In genomic region chr11:94987341-94987740, GRCm38 (mm10) we compare ENCODE assay signal across 20 mouse cellular contexts. TPM values are rescaled to one million over a fixed set of nuclear protein-coding genes. Genes with fewer than 3 reads are reported as not detected.
A peak's percentile ranks its signal among the peaks of the same experiment; 100 is the strongest.
DNase-seq lines count a peak whose midpoint lies in the region; ATAC-seq and TF ChIP-seq lines count a peak whose summit lies in the region.
"Had no signal": no experiment of that assay in that cellular context is flagged by ENCODE, and none has a peak within 500 bp of the region (broad histone marks: within the 10 kb centered on the region; RNA-seq: fewer than 3 reads in every experiment).

No protein-coding gene starts in this region.

- no peak for TF ChIP-seq CTCF in heart, adult 2 months (IDR thresholded peaks at IDR 0.05)
- TF ChIP-seq CTCF in intestine, postnatal 0 days (IDR thresholded peaks at IDR 0.05; ENCODE audit: low read depth): no peak

- H3K27me3 ChIP-seq in heart, embryonic 15.5 days: no peaks in the 10 kb centered on the region
- no peaks in the 10 kb centered on the region for H3K27me3 ChIP-seq in heart, adult 2 months (ENCODE audit: control insufficient read depth, insufficient read depth, low read length)
- H3K27me3 ChIP-seq in embryonic facial prominence, embryonic 12.5 days: no peaks in the 10 kb centered on the region
- no peaks in the 10 kb centered on the region for H3K27me3 ChIP-seq in intestine, postnatal 0 days (replicated peaks; ENCODE audit: control insufficient read depth, insufficient read depth, low read length)
- H3K27me3 ChIP-seq: hindbrain, embryonic 12.5 days; limb, embryonic 12.5 days had no signal

- no peak overlapping the region for H3K4me3 ChIP-seq in heart, embryonic 15.5 days
- H3K4me3 ChIP-seq in heart, adult 2 months: no peak overlapping the region
- H3K4me3 ChIP-seq in embryonic facial prominence, embryonic 12.5 days: no peak overlapping the region
- H3K4me3 ChIP-seq in intestine, postnatal 0 days (ENCODE audit: low read depth, low read length): no peak overlapping the region
- H3K4me3 ChIP-seq: hindbrain, embryonic 12.5 days; limb, embryonic 12.5 days had no signal

- 62% methylated on average over 6 of the region's 6 CpGs for WGBS in heart, embryonic 15.5 days
- whole genome bisulfite sequencing in heart, adult 2 months: 33% methylated on average over 6 of the region's 6 CpGs
- WGBS in embryonic facial prominence, embryonic 12.5 days: 43% methylated on average over 6 of the region's 6 CpGs
- WGBS in intestine, postnatal 0 days: 45% methylated on average over 6 of the region's 6 CpGs

- no peaks in the 10 kb centered on the region for H3K36me3 ChIP-seq in heart, embryonic 15.5 days
- H3K36me3 ChIP-seq in heart, adult 2 months (ENCODE audit: control insufficient read depth, insufficient read depth, low read length): no peaks in the 10 kb centered on the region
- no peaks in the 10 kb centered on the region for H3K36me3 ChIP-seq in embryonic facial prominence, embryonic 12.5 days
- H3K36me3 ChIP-seq in intestine, postnatal 0 days (ENCODE audit: control insufficient read depth, insufficient read depth): no peaks in the 10 kb centered on the region
- H3K36me3 ChIP-seq: hindbrain, embryonic 12.5 days; limb, embryonic 12.5 days had no signal

- H3K9ac ChIP-seq in heart, embryonic 15.5 days: 0 out of 2 replicates have a peak overlapping the region, but pooled peaks have one; percentile 23
- no peak overlapping the region for H3K9ac ChIP-seq in heart, adult 2 months (ENCODE audit: low read depth, low read length)
- H3K9ac ChIP-seq in embryonic facial prominence, embryonic 12.5 days: no peak overlapping the region
- no peak overlapping the region for H3K9ac ChIP-seq in intestine, postnatal 0 days (ENCODE audit: low read depth, low read length)
- H3K9ac ChIP-seq: hindbrain, embryonic 12.5 days; limb, embryonic 12.5 days had no signal

- no peak for TF ChIP-seq EP300 in heart, adult 2 months (IDR thresholded peaks at IDR 0.05; ENCODE audit: insufficient read depth, low read depth, low read length)

- no peak for TF ChIP-seq POLR2A in heart, adult 2 months (IDR thresholded peaks at IDR 0.05; ENCODE audit: insufficient read depth, low read depth, low read length)

- peaks cover 3% of the 10 kb centered on the region for H3K79me2 ChIP-seq in heart, adult 2 months (replicated peaks; ENCODE audit: control insufficient read depth, insufficient read depth, low read length)

- no peak overlapping the region for H3K27ac ChIP-seq in heart, embryonic 15.5 days
- no peak overlapping the region for H3K27ac ChIP-seq in heart, adult 2 months
- peak overlapping the region; percentile 24; the same call in 1 of the 2 replicates for H3K27ac ChIP-seq in embryonic facial prominence, embryonic 12.5 days
- H3K27ac ChIP-seq in intestine, postnatal 0 days (ENCODE audit: low read depth, low read length): no peak overlapping the region
- H3K27ac ChIP-seq: hindbrain, embryonic 12.5 days; limb, embryonic 12.5 days had no signal

- intact Hi-C loops in heart, adult 2 months (cut with DNase I): no loop called here

- no peak for ATAC-seq in heart, embryonic 15.5 days (replicated peaks; ENCODE audit: insufficient number of reproducible peaks, insufficient read depth, low FRiP score, low read depth)
- no peak for ATAC-seq in embryonic facial prominence, embryonic 12.5 days (ENCODE audit: insufficient number of reproducible peaks, insufficient read depth, low FRiP score, low TSS enrichment)
- no peak for ATAC-seq in intestine, postnatal 0 days
- ATAC-seq: forebrain, embryonic 16.5 days; midbrain, embryonic 16.5 days had no signal

- peaks cover 51% of the 10 kb centered on the region for H3K4me1 ChIP-seq in heart, embryonic 15.5 days (replicated peaks)
- peaks cover 9% of the 10 kb centered on the region for H3K4me1 ChIP-seq in heart, adult 2 months (ENCODE audit: control insufficient read depth, insufficient read depth, low read length)
- H3K4me1 ChIP-seq in embryonic facial prominence, embryonic 12.5 days: peaks cover 37% of the 10 kb centered on the region
- peaks cover 6% of the 10 kb centered on the region for H3K4me1 ChIP-seq in intestine, postnatal 0 days (replicated peaks; ENCODE audit: control insufficient read depth, insufficient read depth, low read length)

- H3K4me2 ChIP-seq in heart, embryonic 15.5 days: no peak overlapping the region
- no peak overlapping the region for H3K4me2 ChIP-seq in embryonic facial prominence, embryonic 12.5 days (replicated peaks)
- no peak overlapping the region for H3K4me2 ChIP-seq in intestine, postnatal 0 days (replicated peaks; ENCODE audit: low read depth)
- H3K4me2 ChIP-seq: hindbrain, embryonic 12.5 days; limb, embryonic 12.5 days had no signal

- H3K9me3 ChIP-seq in heart, embryonic 15.5 days (replicated peaks): no peaks in the 10 kb centered on the region
- H3K9me3 ChIP-seq in embryonic facial prominence, embryonic 12.5 days: no peaks in the 10 kb centered on the region
- no peaks in the 10 kb centered on the region for H3K9me3 ChIP-seq in intestine, postnatal 0 days (ENCODE audit: control insufficient read depth)
- H3K9me3 ChIP-seq: hindbrain, embryonic 12.5 days; limb, embryonic 12.5 days had no signal

- DNase-seq in heart, adult 2 months: no peak
- peak; percentile 19 for DNase-seq in thymus, postnatal 14 days
- no peak for DNase-seq in thymus, adult 18-20 months
- DNase-seq in gastrocnemius, adult 18-20 months (ENCODE audit: low spot score): no peak
- DNase-seq in spleen, postnatal 36 days (ENCODE audit: low spot score in 2 of 2): no peak
- DNase-seq: cerebellum, adult 11 months; kidney, adult 18-20 months; lung, postnatal 10 days; right cerebral cortex, postnatal 25 days had no signal

RNA-seq across cellular contexts. Expression of gene Ppp1r9b, which starts 3.5 kb away (rescaled TPM):
- polyA plus RNA-seq in heart, embryonic 15.5 days (2015; fragmentation: Nextera tagmentation; extraction: Ambion mirVana): 5.0 and 6.6 TPM in 2 replicates
- 10 to 100 TPM; 49.3 to 52.0 TPM for total RNA-seq in heart, adult 2 months (2021)
- 22.3 and 23.8 TPM in 2 replicates for polyA plus RNA-seq in heart, adult 2 months (2012; rRNA removed)
- polyA plus RNA-seq in embryonic facial prominence, embryonic 12.5 days (2016; fragmentation: Nextera tagmentation; extraction: Ambion mirVana): 14.4 TPM in 2 replicates
- 10 to 100 TPM; 16.1 to 24.5 TPM for total RNA-seq in gastrocnemius, adult 18-20 months (2021)
- 6.3 and 7.1 TPM in 2 replicates for polyA plus RNA-seq in intestine, postnatal 0 days (2015; fragmentation: Nextera tagmentation; extraction: Ambion mirVana)

RNA-seq across cellular contexts. Expression of gene Sgca, which starts 11.2 kb away (rescaled TPM):
- polyA plus RNA-seq in heart, embryonic 15.5 days (2015; fragmentation: Nextera tagmentation; extraction: Ambion mirVana): 22.1 and 24.7 TPM in 2 replicates
- total RNA-seq in heart, adult 2 months (2021): 100 to 1,000 TPM; 149 to 200 TPM
- 1,109 and 1,504 TPM in 2 replicates for polyA plus RNA-seq in heart, adult 2 months (2012; rRNA removed)
- polyA plus RNA-seq in embryonic facial prominence, embryonic 12.5 days (2016; fragmentation: Nextera tagmentation; extraction: Ambion mirVana): 1.5 and 1.8 TPM in 2 replicates
- 100 to 1,000 TPM; 283 to 304 TPM for total RNA-seq in gastrocnemius, adult 18-20 months (2021)
- polyA plus RNA-seq in intestine, postnatal 0 days (2015; fragmentation: Nextera tagmentation; extraction: Ambion mirVana): 0.18 and 0.55 TPM in 2 replicates
- total RNA-seq: granulocyte monocyte progenitor cell, adult 5-6 weeks had no signal

RNA-seq across cellular contexts. Expression of gene Hils1, which starts 19.9 kb away (rescaled TPM):
- 0.15 and 0.22 TPM in 2 replicates for polyA plus RNA-seq in heart, embryonic 15.5 days (2015; fragmentation: Nextera tagmentation; extraction: Ambion mirVana)
- not detected for total RNA-seq in heart, adult 2 months (2021)
- 0.25 TPM in 1 of 2 replicates, not detected in the other for polyA plus RNA-seq in heart, adult 2 months (2012; rRNA removed)
- not detected in 2 replicates for polyA plus RNA-seq in embryonic facial prominence, embryonic 12.5 days (2016; fragmentation: Nextera tagmentation; extraction: Ambion mirVana)
- total RNA-seq in gastrocnemius, adult 18-20 months (2021): not detected
- not detected in 2 replicates for polyA plus RNA-seq in intestine, postnatal 0 days (2015; fragmentation: Nextera tagmentation; extraction: Ambion mirVana)
- total RNA-seq: granulocyte monocyte progenitor cell, adult 5-6 weeks; layer of hippocampus, adult 8-10 months had no signal
- polyA plus RNA-seq: embryonic facial prominence, embryonic 11.5 days; forebrain, embryonic 16.5 days; hindbrain, embryonic 12.5 days; limb, embryonic 12.5 days; midbrain, embryonic 16.5 days; stomach, embryonic 14.5 days had no signal

RNA-seq across cellular contexts. Expression of gene Samd14, which starts 22.3 kb away (rescaled TPM):
- polyA plus RNA-seq in heart, embryonic 15.5 days (2015; fragmentation: Nextera tagmentation; extraction: Ambion mirVana): 8.0 and 13.2 TPM in 2 replicates
- total RNA-seq in heart, adult 2 months (2021): 1 to 10 TPM; 1.2 to 1.7 TPM
- polyA plus RNA-seq in heart, adult 2 months (2012; rRNA removed): 0.82 and 1.9 TPM in 2 replicates
- polyA plus RNA-seq in embryonic facial prominence, embryonic 12.5 days (2016; fragmentation: Nextera tagmentation; extraction: Ambion mirVana): 50.3 and 50.9 TPM in 2 replicates
- under 1 TPM; 0.34 to 0.52 TPM for total RNA-seq in gastrocnemius, adult 18-20 months (2021)
- 6.5 and 6.9 TPM in 2 replicates for polyA plus RNA-seq in intestine, postnatal 0 days (2015; fragmentation: Nextera tagmentation; extraction: Ambion mirVana)

RNA-seq across cellular contexts. Expression of gene Col1a1, which starts 51.3 kb away (rescaled TPM):
- 825 and 1,122 TPM in 2 replicates for polyA plus RNA-seq in heart, embryonic 15.5 days (2015; fragmentation: Nextera tagmentation; extraction: Ambion mirVana)
- 10 to 100 TPM; 51.1 to 82.4 TPM for total RNA-seq in heart, adult 2 months (2021)
- polyA plus RNA-seq in heart, adult 2 months (2012; rRNA removed): 48.7 and 67.7 TPM in 2 replicates
- polyA plus RNA-seq in embryonic facial prominence, embryonic 12.5 days (2016; fragmentation: Nextera tagmentation; extraction: Ambion mirVana): 512 and 623 TPM in 2 replicates
- 10 to 100 TPM; 64.6 to 65.0 TPM for total RNA-seq in gastrocnemius, adult 18-20 months (2021)
- polyA plus RNA-seq in intestine, postnatal 0 days (2015; fragmentation: Nextera tagmentation; extraction: Ambion mirVana): 338 and 367 TPM in 2 replicates
- total RNA-seq: granulocyte monocyte progenitor cell, adult 5-6 weeks had no signal

Comparison
In these comparisons a context has a peak if more than half of its experiments do, and no peak if none do; other contexts are left out.
1. RNA of gene Sgca, which starts 11.2 kb away (polyA plus RNA-seq): 1,109 to 1,504 TPM in heart, adult 2 months; 22.1 to 24.7 TPM in heart, embryonic 15.5 days, 1.5 to 1.8 TPM in embryonic facial prominence, embryonic 12.5 days and 0.18 to 0.55 TPM in intestine, postnatal 0 days; every median in the first group is over 10 times any median in the second.